Mouse (Mus musculus): ENCODE data around the gene Ngfr. TPM values are rescaled to one million over a fixed set of nuclear protein-coding genes. Genes with fewer than 3 reads are reported as not detected.

The Ngfr gene
- polyA plus RNA-seq, 1 experiment = 2.0 TPM

DNA sequence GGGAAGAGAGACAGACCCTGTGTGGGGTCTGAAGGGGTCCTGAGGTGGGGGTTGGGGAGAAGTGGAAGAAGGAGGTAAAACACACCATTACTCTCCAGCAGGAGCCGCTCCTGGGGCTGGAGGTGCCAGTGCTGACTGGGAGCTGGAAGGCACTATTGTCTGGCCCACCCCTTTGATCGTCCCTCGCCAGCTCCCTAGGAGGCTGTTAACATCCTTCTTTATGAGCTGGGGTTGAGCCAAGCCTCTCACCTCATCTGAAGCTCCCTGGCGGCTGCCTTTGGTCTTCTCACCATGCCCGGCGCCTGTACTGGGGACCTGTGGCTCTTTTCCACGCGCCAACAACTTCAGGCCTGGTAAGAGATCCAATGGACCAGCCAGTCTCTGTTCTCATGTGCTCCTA is 34.9 kb upstream of the Ngfr start:
- Histone ChIP-seq H3K9me3 (replicated peaks; ENCODE audit: control insufficient read depth, insufficient read depth, low read length, poor library complexity, severe bottlenecking) (no peaks in the 10 kb centered on the region), H3K36me3 (ENCODE audit: control insufficient read depth, insufficient read depth, low read length, poor library complexity, severe bottlenecking) (no peaks in the 10 kb centered on the region), H3K4me1 (ENCODE audit: control insufficient read depth, insufficient read depth, low read length) (peaks cover 23% of the 10 kb centered on the region), H3K4me3 (ENCODE audit: low read depth, low read length) (peak overlapping the region; percentile 50), H3K27ac (ENCODE audit: insufficient read depth, low read length) (peak overlapping the region; percentile 93), H3K27me3 (ENCODE audit: control insufficient read depth, insufficient read depth, low read length, poor library complexity, severe bottlenecking) (no peaks in the 10 kb centered on the region), H3K9ac (ENCODE audit: low read depth, poor library complexity, severe bottlenecking) (peak overlapping the region; percentile 66)
- TF ChIP-seq EP300 (IDR thresholded peaks at IDR 0.05; ENCODE audit: insufficient read depth, low read depth, low read length) (0 out of 2 replicates have a peak, but pooled peaks have one; percentile 24), POLR2A (IDR thresholded peaks at IDR 0.05; ENCODE audit: insufficient read depth, low read length) (no peak), CTCF (IDR thresholded peaks at IDR 0.05; ENCODE audit: low read depth, low read length) (no peak)

GRCm38 (mm10) chr11:95621541-95622130 is 34.1 kb upstream of the Ngfr start:
- peak; percentile 91 for TF ChIP-seq EP300 (IDR thresholded peaks at IDR 0.05; ENCODE audit: insufficient read depth, low read depth, low read length)
- TF ChIP-seq POLR2A (IDR thresholded peaks at IDR 0.05; ENCODE audit: insufficient read depth, low read length) = no peak
- H3K27ac ChIP-seq (ENCODE audit: insufficient read depth, low read length) = peak overlapping the region; percentile 93
- peak overlapping the region; percentile 66 for H3K9ac ChIP-seq (ENCODE audit: low read depth, poor library complexity, severe bottlenecking)
- no peaks in the 10 kb centered on the region for H3K27me3 ChIP-seq (ENCODE audit: control insufficient read depth, insufficient read depth, low read length, poor library complexity, severe bottlenecking)
- H3K36me3 ChIP-seq (ENCODE audit: control insufficient read depth, insufficient read depth, low read length, poor library complexity, severe bottlenecking) = no peaks in the 10 kb centered on the region
- H3K4me1 ChIP-seq (ENCODE audit: control insufficient read depth, insufficient read depth, low read length) = peaks cover 23% of the 10 kb centered on the region
- no peaks in the 10 kb centered on the region for H3K9me3 ChIP-seq (replicated peaks; ENCODE audit: control insufficient read depth, insufficient read depth, low read length, poor library complexity, severe bottlenecking)
- H3K4me3 ChIP-seq (ENCODE audit: low read depth, low read length) = peak overlapping the region; percentile 50

GRCm38 (mm10) chr11:95621010-95621409 is 33.5 kb upstream of the Ngfr start:
- Histone ChIP-seq H3K9ac (ENCODE audit: low read depth, poor library complexity, severe bottlenecking) (peak overlapping the region; percentile 20; the same call in 1 of the 2 replicates), H3K27ac (ENCODE audit: insufficient read depth, low read length) (peak overlapping the region; percentile 92), H3K4me3 (ENCODE audit: low read depth, low read length) (no peak overlapping the region), H3K27me3 (ENCODE audit: control insufficient read depth, insufficient read depth, low read length, poor library complexity, severe bottlenecking) (no peaks in the 10 kb centered on the region), H3K9me3 (replicated peaks; ENCODE audit: control insufficient read depth, insufficient read depth, low read length, poor library complexity, severe bottlenecking) (no peaks in the 10 kb centered on the region), H3K36me3 (ENCODE audit: control insufficient read depth, insufficient read depth, low read length, poor library complexity, severe bottlenecking) (no peaks in the 10 kb centered on the region), H3K4me1 (ENCODE audit: control insufficient read depth, insufficient read depth, low read length) (peaks cover 23% of the 10 kb centered on the region)
- TF ChIP-seq POLR2A (IDR thresholded peaks at IDR 0.05; ENCODE audit: insufficient read depth, low read length) (no peak), EP300 (IDR thresholded peaks at IDR 0.05; ENCODE audit: insufficient read depth, low read depth, low read length) (peak; percentile 71; the same call in 1 of the 2 replicates)

GRCm38 (mm10) chr11:95619886-95620444 is 32.4 kb upstream of the Ngfr start:
- Histone ChIP-seq H3K27ac (ENCODE audit: insufficient read depth, low read length) (no peak overlapping the region), H3K4me1 (ENCODE audit: control insufficient read depth, insufficient read depth, low read length) (peaks cover 23% of the 10 kb centered on the region), H3K27me3 (ENCODE audit: control insufficient read depth, insufficient read depth, low read length, poor library complexity, severe bottlenecking) (no peaks in the 10 kb centered on the region), H3K4me3 (ENCODE audit: low read depth, low read length) (no peak overlapping the region), H3K9ac (ENCODE audit: low read depth, poor library complexity, severe bottlenecking) (no peak overlapping the region), H3K36me3 (ENCODE audit: control insufficient read depth, insufficient read depth, low read length, poor library complexity, severe bottlenecking) (no peaks in the 10 kb centered on the region), H3K9me3 (replicated peaks; ENCODE audit: control insufficient read depth, insufficient read depth, low read length, poor library complexity, severe bottlenecking) (no peaks in the 10 kb centered on the region)
- no peak for TF ChIP-seq POLR2A (IDR thresholded peaks at IDR 0.05; ENCODE audit: insufficient read depth, low read length)
- TF ChIP-seq CTCF (IDR thresholded peaks at IDR 0.05; ENCODE audit: low read depth, low read length) = no peak
- TF ChIP-seq EP300 (IDR thresholded peaks at IDR 0.05; ENCODE audit: insufficient read depth, low read depth, low read length) = no peak

DNA sequence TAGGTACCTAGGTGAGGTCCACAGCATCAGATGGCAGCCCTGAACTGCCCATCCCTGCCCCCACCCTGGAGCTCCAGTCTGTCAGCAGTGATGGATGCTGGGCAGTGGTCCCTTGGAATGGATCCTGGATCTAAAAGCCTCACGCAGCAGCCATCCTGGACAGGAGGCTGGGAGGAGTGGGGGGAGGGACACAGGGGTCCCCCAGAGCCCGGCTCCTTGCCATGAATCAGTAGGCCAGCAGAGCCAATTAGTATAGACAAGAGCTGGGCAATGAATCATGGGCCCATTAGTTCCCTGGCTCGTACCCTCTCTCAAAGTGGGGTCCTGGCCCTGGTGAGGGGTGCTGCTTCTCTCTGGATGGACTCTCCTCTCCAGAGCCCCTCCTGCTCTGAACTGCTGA is 31.5 kb upstream of the Ngfr start:
- no peaks in the 10 kb centered on the region for H3K27me3 ChIP-seq (ENCODE audit: control insufficient read depth, insufficient read depth, low read length, poor library complexity, severe bottlenecking)
- no peak overlapping the region for H3K27ac ChIP-seq (ENCODE audit: insufficient read depth, low read length)
- TF ChIP-seq EP300 (IDR thresholded peaks at IDR 0.05; ENCODE audit: insufficient read depth, low read depth, low read length) (no peak), CTCF (IDR thresholded peaks at IDR 0.05; ENCODE audit: low read depth, low read length) (no peak), POLR2A (IDR thresholded peaks at IDR 0.05; ENCODE audit: insufficient read depth, low read length) (no peak)
- H3K9ac ChIP-seq (ENCODE audit: low read depth, poor library complexity, severe bottlenecking) = no peak overlapping the region
- H3K4me3 ChIP-seq (ENCODE audit: low read depth, low read length) = no peak overlapping the region
- no peaks in the 10 kb centered on the region for H3K36me3 ChIP-seq (ENCODE audit: control insufficient read depth, insufficient read depth, low read length, poor library complexity, severe bottlenecking)
- H3K9me3 ChIP-seq (replicated peaks; ENCODE audit: control insufficient read depth, insufficient read depth, low read length, poor library complexity, severe bottlenecking) = no peaks in the 10 kb centered on the region
- H3K4me1 ChIP-seq (ENCODE audit: control insufficient read depth, insufficient read depth, low read length) = peaks cover 23% of the 10 kb centered on the region

DNA sequence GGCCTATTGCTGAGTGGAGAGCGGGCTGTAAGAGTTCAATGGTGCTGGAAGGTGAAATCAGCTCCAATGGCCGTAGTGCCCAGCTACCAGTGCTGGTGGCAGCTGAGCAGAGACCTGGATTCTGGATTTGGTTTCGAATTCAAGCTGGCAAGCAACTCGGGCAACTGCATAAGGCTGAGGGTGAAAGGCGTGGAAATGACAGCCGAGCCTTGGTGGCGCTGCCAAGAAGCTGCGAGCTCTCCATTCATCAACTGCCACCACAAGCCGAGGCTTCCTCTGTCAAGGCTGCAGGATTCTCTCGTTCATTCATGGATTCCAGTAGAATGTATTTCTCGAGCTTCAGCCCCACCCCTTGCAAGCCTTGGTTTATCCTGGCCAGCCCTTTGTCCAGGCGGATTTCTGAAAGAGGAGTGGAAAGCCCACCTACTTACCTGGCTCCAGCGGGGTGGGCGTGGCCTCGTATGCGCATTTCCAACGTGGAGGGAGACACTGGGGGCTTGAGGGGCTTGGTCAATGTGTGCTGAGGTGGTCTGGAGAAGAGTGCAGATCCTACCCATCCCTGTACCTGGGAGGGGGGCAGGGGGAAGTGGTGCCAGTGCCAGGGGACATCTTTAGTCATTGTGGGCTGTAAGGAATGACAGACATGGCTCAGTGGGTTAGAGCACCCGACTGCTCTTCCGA is 30.4 kb upstream of the Ngfr start:
- Histone ChIP-seq H3K27ac (ENCODE audit: insufficient read depth, low read length) (no peak overlapping the region), H3K4me3 (ENCODE audit: low read depth, low read length) (no peak overlapping the region), H3K9me3 (replicated peaks; ENCODE audit: control insufficient read depth, insufficient read depth, low read length, poor library complexity, severe bottlenecking) (no peaks in the 10 kb centered on the region), H3K9ac (ENCODE audit: low read depth, poor library complexity, severe bottlenecking) (no peak overlapping the region), H3K4me1 (ENCODE audit: control insufficient read depth, insufficient read depth, low read length) (peaks cover 18% of the 10 kb centered on the region), H3K36me3 (ENCODE audit: control insufficient read depth, insufficient read depth, low read length, poor library complexity, severe bottlenecking) (no peaks in the 10 kb centered on the region), H3K27me3 (ENCODE audit: control insufficient read depth, insufficient read depth, low read length, poor library complexity, severe bottlenecking) (no peaks in the 10 kb centered on the region)
- TF ChIP-seq EP300 (IDR thresholded peaks at IDR 0.05; ENCODE audit: insufficient read depth, low read depth, low read length) (0 out of 2 replicates have a peak, but pooled peaks have one; percentile 69), POLR2A (IDR thresholded peaks at IDR 0.05; ENCODE audit: insufficient read depth, low read length) (no peak), CTCF (IDR thresholded peaks at IDR 0.05; ENCODE audit: low read depth, low read length) (no peak)

All from ES-Bruce4 (cell line).